ENCODE assay signal across 9 mouse cellular contexts in genomic region chr11:21998141-21999047, GRCm38 (mm10). TPM values are rescaled to one million over a fixed set of nuclear protein-coding genes. Genes with fewer than 3 reads are reported as not detected.
DNase-seq lines count a peak whose midpoint lies in the region; ATAC-seq lines count a peak whose summit lies in the region.
"Had no signal": no experiment of that assay in that cellular context is flagged by ENCODE, and none has a peak within 500 bp of the region (broad histone marks: within the 10 kb centered on the region; RNA-seq: fewer than 3 reads in every experiment).

No protein-coding gene starts in this region.

- H3K9ac ChIP-seq in neural tube, embryonic 15.5 days (replicated peaks): no peak overlapping the region
- H3K9ac ChIP-seq in embryonic facial prominence, embryonic 13.5 days: peak overlapping the region; percentile 52
- H3K9ac ChIP-seq in neural tube, embryonic 11.5 days (ENCODE audit: low read length): no peak overlapping the region
- H3K9ac ChIP-seq: hindbrain, embryonic 15.5 days had no signal

- H3K9me3 ChIP-seq in neural tube, embryonic 15.5 days (replicated peaks): no peaks in the 10 kb centered on the region
- H3K9me3 ChIP-seq in embryonic facial prominence, embryonic 13.5 days: no peaks in the 10 kb centered on the region
- H3K9me3 ChIP-seq in neural tube, embryonic 11.5 days (ENCODE audit: control insufficient read depth, low read length): no peaks in the 10 kb centered on the region
- H3K9me3 ChIP-seq: hindbrain, embryonic 15.5 days had no signal

- H3K27ac ChIP-seq in neural tube, embryonic 15.5 days (replicated peaks): no peak overlapping the region
- H3K27ac ChIP-seq in embryonic facial prominence, embryonic 13.5 days: peak overlapping the region; percentile 44
- no peak overlapping the region for H3K27ac ChIP-seq in neural tube, embryonic 11.5 days (ENCODE audit: low read depth, low read length)
- H3K27ac ChIP-seq: hindbrain, embryonic 15.5 days had no signal

- no peak overlapping the region for H3K4me2 ChIP-seq in neural tube, embryonic 15.5 days
- peak overlapping the region; percentile 89 for H3K4me2 ChIP-seq in embryonic facial prominence, embryonic 13.5 days
- no peak overlapping the region for H3K4me2 ChIP-seq in neural tube, embryonic 11.5 days (ENCODE audit: low read depth)
- H3K4me2 ChIP-seq: hindbrain, embryonic 15.5 days had no signal

- H3K27me3 ChIP-seq in neural tube, embryonic 15.5 days (replicated peaks): peaks cover 94% of the 10 kb centered on the region
- peaks cover 97% of the 10 kb centered on the region for H3K27me3 ChIP-seq in embryonic facial prominence, embryonic 13.5 days
- H3K27me3 ChIP-seq in neural tube, embryonic 11.5 days (ENCODE audit: control insufficient read depth, insufficient read depth, low read length): peaks cover 99% of the 10 kb centered on the region

- WGBS in neural tube, embryonic 15.5 days: 3% methylated on average over 32 of the region's 32 CpGs
- WGBS in embryonic facial prominence, embryonic 13.5 days: 6% methylated on average over 32 of the region's 32 CpGs
- 1% methylated on average over 32 of the region's 32 CpGs for WGBS in neural tube, embryonic 11.5 days

- DNase-seq in neural tube, embryonic 10.5 days (ENCODE audit: extremely low spot score, low spot score): peak; percentile 57
- peak; percentile 29 for DNase-seq in kidney, postnatal 10 days
- peak; percentile 57 for DNase-seq in neural tube, embryonic 11.5 days (ENCODE audit: low spot score)
- no peak for DNase-seq in adrenal gland, postnatal 14 days
- no peak for DNase-seq in layer of hippocampus, adult 9-10 months (ENCODE audit: low spot score)

- H3K4me1 ChIP-seq in neural tube, embryonic 15.5 days: peaks cover 20% of the 10 kb centered on the region
- peaks cover 49% of the 10 kb centered on the region for H3K4me1 ChIP-seq in embryonic facial prominence, embryonic 13.5 days
- peaks cover 8% of the 10 kb centered on the region for H3K4me1 ChIP-seq in neural tube, embryonic 11.5 days (ENCODE audit: control insufficient read depth, insufficient read depth, low read length)

- no peaks in the 10 kb centered on the region for H3K36me3 ChIP-seq in neural tube, embryonic 15.5 days
- H3K36me3 ChIP-seq in embryonic facial prominence, embryonic 13.5 days: no peaks in the 10 kb centered on the region
- H3K36me3 ChIP-seq in neural tube, embryonic 11.5 days (ENCODE audit: control insufficient read depth, insufficient read depth, low read length): no peaks in the 10 kb centered on the region
- H3K36me3 ChIP-seq: hindbrain, embryonic 15.5 days had no signal

- no peak overlapping the region for H3K4me3 ChIP-seq in neural tube, embryonic 15.5 days (replicated peaks)
- H3K4me3 ChIP-seq in embryonic facial prominence, embryonic 13.5 days: peak overlapping the region; percentile 56
- H3K4me3 ChIP-seq in neural tube, embryonic 11.5 days (ENCODE audit: low read depth, low read length): no peak overlapping the region
- H3K4me3 ChIP-seq: hindbrain, embryonic 15.5 days had no signal

- ATAC-seq in neural tube, embryonic 15.5 days (ENCODE audit: low FRiP score): no peak
- no peak for ATAC-seq in embryonic facial prominence, embryonic 13.5 days (ENCODE audit: insufficient number of reproducible peaks, insufficient read depth, low FRiP score, low TSS enrichment, low read depth)
- ATAC-seq in neural tube, embryonic 11.5 days (ENCODE audit: insufficient read depth, low FRiP score, low TSS enrichment): no peak

RNA-seq across cellular contexts. Expression of gene Otx1, which starts 4.3 kb away (rescaled TPM):
- not detected in 2 replicates for polyA plus RNA-seq in neural tube, embryonic 15.5 days (2015; fragmentation: Nextera tagmentation; extraction: Ambion mirVana)
- polyA plus RNA-seq in embryonic facial prominence, embryonic 13.5 days (2015; fragmentation: Nextera tagmentation; extraction: Ambion mirVana): 9.5 and 10.0 TPM in 2 replicates
- not detected in 2 replicates for polyA plus RNA-seq in neural tube, embryonic 11.5 days (2014; fragmentation: Nextera tagmentation; extraction: Ambion mirVana)
- not detected in 2 replicates for total RNA-seq in adrenal gland, postnatal 14 days (2021)
- total RNA-seq: neutrophil, adult 5-6 weeks had no signal

Comparison
In these comparisons a context has a peak if more than half of its experiments do, and no peak if none do; other contexts are left out.
1. DNase-seq: peak in neural tube, embryonic 10.5 days (single experiment), kidney, postnatal 10 days (single experiment) and neural tube, embryonic 11.5 days (single experiment); none in adrenal gland, postnatal 14 days (single experiment) and layer of hippocampus, adult 9-10 months (single experiment).